Mouse (Mus musculus) forebrain, embryonic 14.5 days (tissue): ENCODE measurements around the gene Bank1. TPM values are rescaled to one million over a fixed set of nuclear protein-coding genes. Genes with fewer than 3 reads are reported as not detected.
"Not testable (repeated sequence)": the region's sequence is repeated elsewhere in the genome, so short reads cannot be mapped to it uniquely, and the experiment has no call there.

ENCODE experiments used
- ATAC-seq: fragments of 200-750 bp; cut with Nextera tagmentation; 2 replicates; pipeline ENCODE4 v1.8.0; 2017; ENCODE audit warnings: mild to moderate bottlenecking, moderate library complexity
- DNase-seq: peaks from one replicate; pipeline ENCODE4 v3.0.0-alpha.2; 2015; ENCODE audit warnings: low spot score
- H3K27ac ChIP-seq: fragments of 300-500 bp; sonication (generic); 2 replicates; pipeline ENCODE4 v1.5.1; 2014; ENCODE audit warnings: low read depth, mild to moderate bottlenecking, control low read depth, low read length, moderate library complexity
- H3K27me3 ChIP-seq: fragments of 300-500 bp; sonication (generic); replicated peaks from 2 replicates; pipeline ENCODE4 v1.6.1; 2014; ENCODE audit warnings: low read length, control low read depth, mixed read lengths; ENCODE audit not compliant: control insufficient read depth, insufficient read depth
- H3K36me3 ChIP-seq: fragments of 300-500 bp; sonication (generic); 2 replicates; pipeline ENCODE4 v1.6.1; 2014; ENCODE audit warnings: low read length, control low read depth; ENCODE audit not compliant: control insufficient read depth, insufficient read depth
- H3K4me1 ChIP-seq: fragments of 300-500 bp; sonication (generic); 2 replicates; pipeline ENCODE4 v1.6.1; 2014; ENCODE audit warnings: antibody characterized with exemption, low read length, control low read depth; ENCODE audit not compliant: control insufficient read depth, insufficient read depth
- H3K4me2 ChIP-seq: fragments of 300-500 bp; sonication (generic); 2 replicates; pipeline ENCODE4 v1.6.1; 2014; ENCODE audit warnings: mild to moderate bottlenecking, control low read depth, low read length
- H3K4me3 ChIP-seq: fragments of 300-500 bp; sonication (generic); 2 replicates; pipeline ENCODE4 v1.5.1; 2014; ENCODE audit warnings: low read depth, low read length, control low read depth
- H3K9ac ChIP-seq: fragments of 300-500 bp; sonication (generic); 2 replicates; pipeline ENCODE4 v1.6.1; 2014; ENCODE audit warnings: mild to moderate bottlenecking, low read length, control low read depth, moderate library complexity
- H3K9me3 ChIP-seq: fragments of 300-500 bp; sonication (generic); replicated peaks from 2 replicates; pipeline ENCODE4 v1.6.1; 2016; ENCODE audit warnings: low read length, control low read depth, mixed read lengths; ENCODE audit not compliant: control insufficient read depth
- WGBS: fragments of 180-500 bp; shearing (Covaris S2); extraction: QIAGEN DNeasy Blood & Tissue Kit; methylation state at CpG from one replicate; pipeline ENCODE4 v1.1.7; 2014; 5-methylcytosine and 5-hydroxymethylcytosine counted together
- polyA plus RNA-seq: library from polyadenylated mRNA; unstranded; fragments of >200 nt; fragmentation: Nextera tagmentation; extraction: Ambion mirVana; gene quantifications from 2 replicates; pipeline ENCODE4 v1.2.1, GENCODE M21; 2014

Gene Bank1
- polyA plus RNA-seq, 1 experiment from 2014 or later, result 0.36 TPM

DNA sequence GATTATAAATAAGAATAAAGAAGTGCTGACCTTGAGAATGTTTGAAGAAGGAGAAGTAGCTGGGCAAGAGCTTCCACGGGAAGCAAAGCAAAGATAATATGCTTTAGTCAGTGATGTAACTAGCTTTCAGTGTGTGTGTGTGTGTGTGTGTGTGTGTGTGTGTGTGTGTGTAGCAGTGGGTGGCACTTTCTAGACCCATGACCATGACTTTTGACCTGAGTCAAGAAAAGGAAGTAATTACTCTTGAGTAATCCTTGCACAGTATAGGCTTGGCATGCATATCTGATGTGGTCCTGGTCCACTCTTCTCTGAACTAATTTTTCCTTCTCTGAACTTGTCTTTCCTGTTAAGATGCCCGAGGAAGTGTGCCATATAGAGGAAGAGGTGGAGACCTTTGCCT lies 5.3 kb upstream of the Bank1 start:
- Histone ChIP-seq H3K27ac (no peak overlapping the region), H3K4me2 (no peak overlapping the region), H3K9me3 (no peaks in the 10 kb centered on the region), H3K4me3 (no peak overlapping the region), H3K36me3 (no peaks in the 10 kb centered on the region), H3K4me1 (no peaks in the 10 kb centered on the region), H3K9ac (no peak overlapping the region), H3K27me3 (no peaks in the 10 kb centered on the region)
- ATAC-seq, result no peak
- no peak for DNase-seq
- WGBS, result 85% methylated on average over 2 of the region's 2 CpGs

DNA sequence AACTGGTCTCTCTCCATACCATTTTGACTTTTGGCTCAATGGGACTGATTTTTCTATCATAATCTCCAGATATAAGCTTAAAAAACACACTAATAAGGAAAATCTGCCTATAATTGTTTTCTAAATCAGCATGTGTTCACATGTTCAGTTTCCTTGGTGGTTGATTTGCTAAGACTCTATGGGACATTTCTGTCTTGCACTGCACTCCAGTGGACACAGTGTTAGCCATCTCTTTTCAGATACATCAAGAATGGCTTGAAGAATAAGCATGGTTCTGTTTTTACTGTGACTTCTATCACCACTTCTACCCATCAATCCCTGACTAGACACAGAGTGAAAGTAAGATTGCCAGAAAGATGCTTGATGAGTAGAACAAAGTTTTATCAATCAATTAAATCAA lies 4.2 kb upstream of the Bank1 start:
- no peaks in the 10 kb centered on the region for H3K9me3 ChIP-seq
- ATAC-seq, result no peak

DNA sequence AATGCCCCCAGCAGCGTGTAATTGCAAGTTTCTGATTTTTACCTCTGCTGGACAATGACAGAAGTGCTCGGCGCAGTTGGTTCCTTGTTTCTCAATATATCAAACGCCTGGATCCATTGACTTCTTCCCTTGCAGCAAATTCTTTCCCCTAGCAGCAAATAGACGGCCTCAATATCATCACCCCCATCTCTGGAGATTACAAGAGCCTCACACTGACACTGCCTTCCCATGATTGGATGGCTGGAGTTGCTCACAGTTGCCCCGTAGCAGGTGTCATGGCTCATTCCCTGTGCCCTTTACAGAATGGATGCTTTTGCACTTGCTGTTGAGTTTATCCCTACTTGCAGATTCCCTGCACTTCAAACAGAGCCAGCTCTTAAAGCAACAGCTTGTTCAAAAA lies 3.3 kb upstream of the Bank1 start:
- ATAC-seq, result no peak
- peak; percentile 30 for DNase-seq

More for the DNA sequence above, 4.2 kb upstream of the Bank1 start:
- no peak overlapping the region for H3K9ac ChIP-seq
- no peaks in the 10 kb centered on the region for H3K4me1 ChIP-seq
- H3K27ac ChIP-seq, result no peak overlapping the region
- H3K27me3 ChIP-seq, result no peaks in the 10 kb centered on the region
- no peaks in the 10 kb centered on the region for H3K36me3 ChIP-seq
- no peak overlapping the region for H3K4me3 ChIP-seq
- no peak for DNase-seq
- no peak overlapping the region for H3K4me2 ChIP-seq

DNA sequence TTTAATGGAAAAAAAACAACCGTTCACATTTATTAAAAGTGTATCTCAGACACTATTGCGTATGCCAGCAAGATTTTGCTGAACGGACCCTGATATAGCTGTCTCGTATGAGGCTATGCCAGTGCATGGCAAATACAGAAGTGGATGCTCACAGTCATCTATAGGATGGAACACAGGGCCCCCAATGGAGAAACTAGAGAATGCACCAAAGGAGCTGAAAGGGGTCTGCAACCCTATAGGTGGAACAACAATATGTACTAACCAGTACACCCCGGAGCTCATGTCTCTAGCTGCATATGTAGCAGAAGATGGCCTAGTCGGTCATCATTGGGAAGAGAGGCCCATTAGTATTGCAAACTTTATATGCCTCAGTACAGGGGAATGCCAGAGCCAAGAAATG lies 1.1 kb downstream of the Bank1 start:
- DNase-seq, H3K4me3 ChIP-seq, H3K36me3 ChIP-seq, H3K27ac ChIP-seq, H3K27me3 ChIP-seq, H3K4me2 ChIP-seq, ATAC-seq, H3K9ac ChIP-seq, H3K9me3 ChIP-seq, H3K4me1 ChIP-seq: not testable (repeated sequence)
- WGBS, result 97% methylated on average over 6 of the region's 6 CpGs

More for the DNA sequence above, 3.3 kb upstream of the Bank1 start:
- Histone ChIP-seq H3K9ac (no peak overlapping the region), H3K27me3 (no peaks in the 10 kb centered on the region), H3K4me3 (no peak overlapping the region), H3K27ac (no peak overlapping the region), H3K4me1 (no peaks in the 10 kb centered on the region), H3K36me3 (no peaks in the 10 kb centered on the region), H3K4me2 (no peak overlapping the region), H3K9me3 (no peaks in the 10 kb centered on the region)
- WGBS, result 46% methylated on average over 6 of the region's 6 CpGs

- 93% methylated on average over 3 of the region's 3 CpGs for WGBS
- no peaks in the 10 kb centered on the region for H3K27me3 ChIP-seq
- no peak overlapping the region for H3K4me3 ChIP-seq
- DNase-seq, result no peak
- H3K4me2 ChIP-seq, result no peak overlapping the region
- no peaks in the 10 kb centered on the region for H3K9me3 ChIP-seq
- no peak overlapping the region for H3K9ac ChIP-seq
- H3K27ac ChIP-seq, result no peak overlapping the region
- no peaks in the 10 kb centered on the region for H3K4me1 ChIP-seq
- no peak for ATAC-seq
- H3K36me3 ChIP-seq, result no peaks in the 10 kb centered on the region
Measured at GRCm38 (mm10) chr3:136321936-136322335, 3.9 kb downstream of the Bank1 start.

- Histone ChIP-seq H3K36me3 (no peaks in the 10 kb centered on the region), H3K4me2 (no peak overlapping the region), H3K4me3 (no peak overlapping the region), H3K4me1 (no peaks in the 10 kb centered on the region), H3K27me3 (no peaks in the 10 kb centered on the region), H3K9me3 (no peaks in the 10 kb centered on the region), H3K9ac (no peak overlapping the region), H3K27ac (no peak overlapping the region)
- DNase-seq, result no peak
- ATAC-seq, result no peak
- WGBS, result 91% methylated on average over 1 of the region's 1 CpGs
Measured at GRCm38 (mm10) chr3:136308487-136308886, 17.4 kb downstream of the Bank1 start.

- no peak overlapping the region for H3K9ac ChIP-seq
- H3K27me3 ChIP-seq, result no peaks in the 10 kb centered on the region
- H3K27ac ChIP-seq, result no peak overlapping the region
- no peaks in the 10 kb centered on the region for H3K9me3 ChIP-seq
- H3K36me3 ChIP-seq, result no peaks in the 10 kb centered on the region
- H3K4me1 ChIP-seq, result no peaks in the 10 kb centered on the region
- H3K4me3 ChIP-seq, result no peak overlapping the region
- peak; percentile 37 for DNase-seq
- WGBS, result 27% methylated on average over 5 of the region's 5 CpGs
- H3K4me2 ChIP-seq, result no peak overlapping the region
- peak; percentile 40; the same call in 1 of the 2 replicates for ATAC-seq
Measured at GRCm38 (mm10) chr3:136306564-136307158, 19.2 kb downstream of the Bank1 start.

DNA sequence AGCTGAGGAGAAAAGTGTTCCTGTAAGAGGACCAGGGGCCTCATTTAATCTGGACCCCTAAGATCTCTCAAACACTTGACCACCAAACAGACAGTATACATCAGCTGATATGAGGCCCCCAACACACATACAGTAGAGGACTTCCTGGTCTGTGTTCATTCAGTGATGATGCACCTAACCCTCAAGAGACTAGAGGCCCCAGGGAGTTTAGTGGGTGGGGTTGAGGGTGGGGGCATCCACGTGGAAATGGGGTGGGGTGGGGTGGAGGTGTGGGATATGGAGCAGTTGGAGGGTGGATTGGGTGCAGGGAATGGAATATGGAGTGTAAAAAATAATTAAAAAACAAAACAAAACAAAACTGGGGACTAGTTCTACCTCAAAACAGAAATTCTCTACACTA lies 23.3 kb downstream of the Bank1 start:
- Histone ChIP-seq H3K9me3 (no peaks in the 10 kb centered on the region), H3K27ac (no peak overlapping the region), H3K36me3 (no peaks in the 10 kb centered on the region), H3K4me2 (no peak overlapping the region), H3K9ac (no peak overlapping the region), H3K27me3 (no peaks in the 10 kb centered on the region), H3K4me3 (no peak overlapping the region), H3K4me1 (no peaks in the 10 kb centered on the region)
- no peak for DNase-seq
- ATAC-seq, result no peak
- 50% methylated on average over 1 of the region's 1 CpGs for WGBS

DNA sequence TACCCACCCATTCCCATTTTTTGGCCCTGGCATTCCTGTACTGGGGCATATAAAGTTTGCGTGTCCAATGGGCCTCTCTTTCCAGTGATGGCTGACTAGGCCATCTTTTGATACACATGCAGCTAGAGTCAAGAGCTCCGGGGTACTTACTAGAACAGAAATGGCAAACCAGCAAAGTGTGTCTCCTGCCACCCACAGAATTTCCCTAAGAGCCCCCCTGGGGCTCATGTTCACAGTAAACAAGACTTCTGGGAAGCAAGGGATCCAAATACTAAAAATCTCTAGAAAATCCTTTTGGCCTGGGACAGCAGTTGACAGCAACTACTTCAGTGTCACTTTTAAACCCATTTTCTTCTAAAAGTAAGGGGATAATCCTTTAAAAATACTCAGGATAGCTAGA lies 25.1 kb downstream of the Bank1 start:
- H3K4me2 ChIP-seq, H3K27ac ChIP-seq, H3K4me1 ChIP-seq, H3K9ac ChIP-seq, H3K36me3 ChIP-seq, H3K9me3 ChIP-seq, H3K4me3 ChIP-seq, ATAC-seq, H3K27me3 ChIP-seq, DNase-seq: not testable (repeated sequence)
- WGBS, result 94% methylated on average over 2 of the region's 2 CpGs
